Mouse (Mus musculus) CH12.LX (cell line): ENCODE measurements around the gene Ntng1. TPM values are rescaled to one million over a fixed set of nuclear protein-coding genes. Genes with fewer than 3 reads are reported as not detected.

Experiments
- DNase-seq: peaks from one replicate; pipeline ENCODE4 v3.0.0-alpha.2; 2013; ENCODE audit errors: extremely low read depth
- H3K27ac ChIP-seq: 2 replicates; pipeline ENCODE4 v1.5.1; 2012; ENCODE audit warnings: low read depth, mild to moderate bottlenecking, control low read depth, moderate library complexity; ENCODE audit not compliant: insufficient read depth
- H3K27me3 ChIP-seq: replicated peaks from 2 replicates; pipeline ENCODE3; 2012; ENCODE audit warnings: inconsistent platforms
- H3K36me3 ChIP-seq, 2 experiments: replicated peaks in 1 of 2; 2 replicates each; pipeline versions ENCODE3 to v1.6.1; 2012; ENCODE audit warnings: inconsistent platforms in 1 of 2, low read length in 1 of 2, mild to moderate bottlenecking in 1 of 2, mixed read lengths in 1 of 2, moderate library complexity in 1 of 2; ENCODE audit not compliant: control insufficient read depth in 1 of 2, insufficient read depth in 1 of 2
- H3K4me1 ChIP-seq, 2 experiments: 2 replicates each; pipeline ENCODE4 v1.6.1; 2012; ENCODE audit warnings: inconsistent platforms in 1 of 2, moderate library complexity in 1 of 2; ENCODE audit not compliant: insufficient read depth in 2 of 2, control insufficient read depth in 1 of 2
- H3K4me2 ChIP-seq: 2 replicates; pipeline ENCODE4 v1.6.1; 2012; ENCODE audit warnings: low read depth, mild to moderate bottlenecking, control low read depth; ENCODE audit not compliant: poor library complexity, insufficient read depth, severe bottlenecking
- H3K4me3 ChIP-seq, 3 experiments: fragments of 150-350 bp in 1 of 3; sonication (generic) in 1 of 3; replicated peaks in 1 of 3; 2 replicates each; pipeline versions ENCODE3 to v1.5.1; 2011 to 2012; ENCODE audit warnings: low read depth in 2 of 3, low read length in 2 of 3, mild to moderate bottlenecking in 2 of 3, moderate library complexity in 2 of 3, control low read depth in 1 of 3, improper control_type of control experiment in 1 of 3, inconsistent platforms in 1 of 3, mixed read lengths in 1 of 3; ENCODE audit not compliant: poor library complexity in 1 of 3
- H3K79me2 ChIP-seq: replicated peaks from 2 replicates; pipeline ENCODE4 v1.6.1; 2012; ENCODE audit warnings: mild to moderate bottlenecking, moderate library complexity; ENCODE audit not compliant: control insufficient read depth, poor library complexity, insufficient read depth, severe bottlenecking; ENCODE audit errors: extremely low read depth
- H3K9ac ChIP-seq: 2 replicates; pipeline ENCODE4 v1.6.1; 2012; ENCODE audit warnings: low read depth, mild to moderate bottlenecking, control low read depth, moderate library complexity; ENCODE audit not compliant: insufficient read depth
- H3K9me3 ChIP-seq: replicated peaks from 2 replicates; pipeline ENCODE3; 2012; ENCODE audit warnings: low read length, inconsistent platforms, mixed read lengths
- CHD1 ChIP-seq: IDR thresholded peaks from 2 replicates; pipeline ENCODE4 v1.6.1; 2012; ENCODE audit warnings: low read depth, low read length, improper control_type of control experiment, inconsistent platforms
- CTCF ChIP-seq, 2 experiments: IDR thresholded peaks in 1 of 2; conservative IDR thresholded peaks in 1 of 2; 2 replicates each; pipeline ENCODE4 v1.5.1; 2011 to 2012; ENCODE audit warnings: low read depth in 2 of 2, low read length in 2 of 2, improper control_type of control experiment in 1 of 2, inconsistent platforms in 1 of 2, mild to moderate bottlenecking in 1 of 2, moderate library complexity in 1 of 2
- E2F4 ChIP-seq: IDR thresholded peaks from 2 replicates; pipeline ENCODE4 v1.6.1; 2011; ENCODE audit warnings: low read depth, low read length, improper control_type of control experiment; ENCODE audit not compliant: insufficient replicate concordance
- ELF1 ChIP-seq: IDR thresholded peaks from 2 replicates; pipeline ENCODE4 v1.6.1; 2014; ENCODE audit warnings: low read depth, mild to moderate bottlenecking, inconsistent platforms, low read length, improper control_type of control experiment
- EP300 ChIP-seq: IDR thresholded peaks from 2 replicates; pipeline ENCODE4 v1.6.1; 2011; ENCODE audit warnings: low read length, improper control_type of control experiment
- ETS1 ChIP-seq: conservative IDR thresholded peaks from 2 replicates; pipeline ENCODE4 v1.6.1; 2012; ENCODE audit warnings: low read depth, mild to moderate bottlenecking, inconsistent platforms, low read length, improper control_type of control experiment, moderate library complexity
- GABPA ChIP-seq: IDR thresholded peaks from 2 replicates; pipeline ENCODE4 v1.6.1; 2012; ENCODE audit warnings: low read depth, low read length, improper control_type of control experiment, inconsistent platforms; ENCODE audit not compliant: insufficient replicate concordance
- HCFC1 ChIP-seq: IDR thresholded peaks from 2 replicates; pipeline ENCODE4 v1.6.1; 2012; ENCODE audit warnings: low read depth, mild to moderate bottlenecking, inconsistent platforms, low read length, improper control_type of control experiment
- JUND ChIP-seq: conservative IDR thresholded peaks from 2 replicates; pipeline ENCODE4 v1.6.1; 2011; ENCODE audit warnings: low read depth, low read length, improper control_type of control experiment
- MAX ChIP-seq: IDR thresholded peaks from 2 replicates; pipeline ENCODE4 v1.6.1; 2011; ENCODE audit warnings: low read length, improper control_type of control experiment
- MAZ ChIP-seq: IDR thresholded peaks from 2 replicates; pipeline ENCODE4 v1.6.1; 2012; ENCODE audit warnings: low read depth, mild to moderate bottlenecking, inconsistent platforms, low read length, improper control_type of control experiment, moderate library complexity
- MXI1 ChIP-seq: IDR thresholded peaks from 2 replicates; pipeline ENCODE4 v1.6.1; 2011; ENCODE audit warnings: mild to moderate bottlenecking, low read depth, low read length, improper control_type of control experiment
- MYC ChIP-seq: IDR thresholded peaks from 2 replicates; pipeline ENCODE4 v1.6.1; 2011; ENCODE audit warnings: low read depth, mild to moderate bottlenecking, improper control_type of control experiment, low read length
- NELFE ChIP-seq: IDR thresholded peaks from 2 replicates; pipeline ENCODE4 v1.6.1; 2011; ENCODE audit warnings: low read depth, low read length, improper control_type of control experiment
- NRF1 ChIP-seq: IDR thresholded peaks from 2 replicates; pipeline ENCODE4 v1.6.1; 2014; ENCODE audit warnings: low read depth, mild to moderate bottlenecking, inconsistent platforms, low read length, improper control_type of control experiment, moderate library complexity
- PAX5 ChIP-seq: IDR thresholded peaks from 2 replicates; pipeline ENCODE4 v1.6.1; 2012; ENCODE audit warnings: low read length, inconsistent platforms, mixed read lengths
- POLR2A ChIP-seq: IDR thresholded peaks from 2 replicates; pipeline ENCODE4 v1.6.1; 2011; ENCODE audit warnings: low read depth, mild to moderate bottlenecking, improper control_type of control experiment, low read length
- POLR2AphosphoS2 ChIP-seq: IDR thresholded peaks from 2 replicates; pipeline ENCODE4 v1.6.1; 2011; ENCODE audit warnings: low read depth, low read length, improper control_type of control experiment
- RAD21 ChIP-seq: IDR thresholded peaks from 2 replicates; pipeline ENCODE4 v1.6.1; 2011; ENCODE audit warnings: low read depth, mild to moderate bottlenecking, low read length, improper control_type of control experiment, moderate library complexity
- SIN3A ChIP-seq: IDR thresholded peaks from 2 replicates; pipeline ENCODE4 v1.6.1; 2012; ENCODE audit warnings: low read length, improper control_type of control experiment, inconsistent platforms
- TBP ChIP-seq: conservative IDR thresholded peaks from 2 replicates; pipeline ENCODE4 v1.6.1; 2011; ENCODE audit warnings: low read depth, low read length, improper control_type of control experiment
- TCF12 ChIP-seq: IDR thresholded peaks from 2 replicates; pipeline ENCODE4 v1.6.1; 2014; ENCODE audit warnings: low read depth, mild to moderate bottlenecking, inconsistent platforms, low read length, improper control_type of control experiment
- USF1 ChIP-seq: IDR thresholded peaks from 2 replicates; pipeline ENCODE4 v1.6.1; 2014; ENCODE audit warnings: low read depth, mild to moderate bottlenecking, inconsistent platforms, low read length, improper control_type of control experiment
- USF2 ChIP-seq: conservative IDR thresholded peaks from 2 replicates; pipeline ENCODE4 v1.6.1; 2011; ENCODE audit warnings: low read depth, low read length, improper control_type of control experiment
- ZC3H11A ChIP-seq: IDR thresholded peaks from 2 replicates; pipeline ENCODE4 v1.6.1; 2012; ENCODE audit warnings: low read depth, mild to moderate bottlenecking, inconsistent platforms, low read length, improper control_type of control experiment
- ZKSCAN1 ChIP-seq: IDR thresholded peaks from 2 replicates; pipeline ENCODE4 v1.6.1; 2012; ENCODE audit warnings: low read depth, inconsistent platforms, low read length, improper control_type of control experiment, borderline replicate concordance
- ZNF384 ChIP-seq: IDR thresholded peaks from 2 replicates; pipeline ENCODE4 v1.6.1; 2012; ENCODE audit warnings: low read depth, low read length, improper control_type of control experiment, inconsistent platforms
- dilution Hi-C: fragments of 300-500 bp; cut with MboI; formaldehyde crosslinking; loops from 2 replicates; pipeline ENCODE4 v1.14.3; 2020; ENCODE audit warnings: low sequenced_read_pairs; ENCODE audit not compliant: extremely low pct_unique_long_range_greater_than_20kb, extremely low pct_ligation_motif_present
- in situ Hi-C: fragments of 300-500 bp; cut with MboI; formaldehyde crosslinking; loops from 3 replicates; pipeline ENCODE4 v1.14.3; 2019; ENCODE audit warnings: low sequenced_read_pairs, low pct_ligation_motif_present, low pct_unique_long_range_greater_than_20kb, mixed read lengths
- polyA plus RNA-seq: library from polyadenylated mRNA; unstranded; fragments of >175 nt; gene quantifications from 2 replicates; pipeline ENCODE4 v1.2.1, GENCODE M21; 2012; ENCODE audit warnings: low read depth; ENCODE audit not compliant: insufficient read length
- total RNA-seq, 2 experiments: library from RNA; depleted of rRNA; stranded (reverse); fragments of 300-350 nt in 1 of 2; fragments of >200 nt in 1 of 2; gene quantifications; 2 replicates each; pipeline ENCODE4 v1.2.3; 2012 to 2014

Gene Ntng1
- total and polyA plus RNA-seq, 3 experiments: not detected

- no peaks in the 10 kb centered on the region for H3K4me1 ChIP-seq
- in situ Hi-C loops: no loop called here
- H3K9me3 ChIP-seq: peaks cover 47% of the 10 kb centered on the region
- no peak overlapping the region for H3K9ac ChIP-seq
- H3K4me2 ChIP-seq: no peak overlapping the region
- no peak overlapping the region for H3K27ac ChIP-seq
- dilution Hi-C loops: no loop called here
- TF ChIP-seq MAX: no peak
- no peak for TF ChIP-seq NRF1
- TF ChIP-seq ZKSCAN1: no peak
- no peak for TF ChIP-seq ZNF384
- no peak for TF ChIP-seq JUND
- no peak for TF ChIP-seq HCFC1
- TF ChIP-seq ZC3H11A: no peak
- TF ChIP-seq GABPA: no peak
- TF ChIP-seq RAD21: no peak
- TF ChIP-seq POLR2A: no peak
- no peak for TF ChIP-seq CTCF (conservative IDR thresholded peaks at IDR 0.05 in 1 of 2, IDR thresholded peaks at IDR 0.05 in 1 of 2; ENCODE audit: low read depth in 2 of 2, low read length in 2 of 2)
- TF ChIP-seq USF2: no peak
- no peak for TF ChIP-seq MAZ
- no peak for TF ChIP-seq NELFE
- no peak for TF ChIP-seq PAX5
- TF ChIP-seq USF1: no peak
- TF ChIP-seq ELF1: no peak
- DNase-seq: no peak
- H3K27me3 ChIP-seq: no peaks in the 10 kb centered on the region
- H3K36me3 ChIP-seq: no peaks in the 10 kb centered on the region
- no peak overlapping the region for H3K4me3 ChIP-seq
- no peaks in the 10 kb centered on the region for H3K79me2 ChIP-seq
These were observed 5.3 kb upstream of the Ntng1 start for GRCm38 (mm10) chr3:110149089-110149488.

GRCm38 (mm10) chr3:110144301-110145055 lies 667 bp upstream of the Ntng1 start:
- in situ Hi-C loops: no loop called here
- dilution Hi-C loops: no loop called here
- H3K79me2 ChIP-seq: no peaks in the 10 kb centered on the region
- H3K27me3 ChIP-seq: no peaks in the 10 kb centered on the region
- no peak overlapping the region for H3K27ac ChIP-seq
- no peak overlapping the region for H3K4me2 ChIP-seq
- H3K4me3 ChIP-seq: no peak overlapping the region
- peaks cover 52% of the 10 kb centered on the region for H3K9me3 ChIP-seq
- H3K36me3 ChIP-seq: no peaks in the 10 kb centered on the region
- no peak for DNase-seq
- TF ChIP-seq CHD1: no peak
- no peak for TF ChIP-seq SIN3A
- no peak for TF ChIP-seq MYC
- TF ChIP-seq TBP: no peak
- TF ChIP-seq MAZ: no peak
- TF ChIP-seq ZKSCAN1: no peak
- TF ChIP-seq PAX5: no peak
- no peak for TF ChIP-seq E2F4
- no peak for TF ChIP-seq NELFE
- TF ChIP-seq GABPA: no peak
- no peak for TF ChIP-seq POLR2A
- no peak for TF ChIP-seq MAX
- TF ChIP-seq POLR2AphosphoS2: no peak
- TF ChIP-seq ETS1: no peak
- TF ChIP-seq MXI1: no peak
- TF ChIP-seq EP300: no peak
- no peak for TF ChIP-seq TCF12
- H3K9ac ChIP-seq: no peak overlapping the region
- H3K4me1 ChIP-seq: no peaks in the 10 kb centered on the region
